Mouse (Mus musculus) ES-CJ7 (cell line): ENCODE results near the gene Ip6k3.

Experiments used
- DNase-seq: peaks from one replicate; pipeline ENCODE4 v3.0.0; 2011; ENCODE audit warnings: low read depth, low spot score

Gene Ip6k3

DNA sequence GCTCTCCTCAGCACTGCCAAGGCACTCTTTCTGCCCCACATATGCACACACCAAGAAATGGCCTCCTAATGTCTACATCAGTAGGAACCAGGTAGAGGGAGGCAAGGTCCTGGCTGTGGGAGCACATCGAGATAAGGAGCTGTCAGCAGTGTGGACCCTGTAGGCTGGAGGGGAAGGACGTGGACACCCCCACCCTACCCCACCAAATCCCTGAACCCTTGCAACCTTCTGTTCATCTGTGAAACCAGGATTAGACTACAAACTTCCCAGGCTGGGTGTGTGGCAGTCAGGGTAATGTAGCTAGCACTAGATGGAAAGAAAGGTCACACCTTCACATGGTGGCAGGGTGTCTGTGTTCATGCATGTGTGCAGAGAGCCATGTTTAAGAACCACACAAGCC lies 44.5 kb downstream of the Ip6k3 start:
- DNase-seq, result no peak

DNA sequence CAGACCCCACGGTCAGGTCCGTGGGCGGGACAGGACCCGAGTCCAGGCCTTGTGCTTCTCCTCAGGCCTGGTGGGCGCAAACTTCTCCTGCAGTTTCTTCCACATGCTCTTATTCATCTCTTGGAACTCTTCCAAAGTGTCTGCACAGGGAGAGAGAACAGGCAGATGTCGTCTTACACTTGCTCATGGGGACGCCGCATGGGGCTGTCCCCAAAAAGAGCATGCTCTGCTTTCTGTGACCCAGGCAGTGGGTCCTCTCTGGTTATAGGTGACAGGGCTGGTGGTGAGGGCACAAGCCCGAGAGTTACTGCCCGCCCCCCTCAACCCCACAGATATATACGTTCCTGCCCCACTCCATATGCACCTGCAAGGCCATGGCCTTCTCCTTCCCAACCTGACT lies 44.9 kb downstream of the Ip6k3 start:
- DNase-seq, result no peak

DNA sequence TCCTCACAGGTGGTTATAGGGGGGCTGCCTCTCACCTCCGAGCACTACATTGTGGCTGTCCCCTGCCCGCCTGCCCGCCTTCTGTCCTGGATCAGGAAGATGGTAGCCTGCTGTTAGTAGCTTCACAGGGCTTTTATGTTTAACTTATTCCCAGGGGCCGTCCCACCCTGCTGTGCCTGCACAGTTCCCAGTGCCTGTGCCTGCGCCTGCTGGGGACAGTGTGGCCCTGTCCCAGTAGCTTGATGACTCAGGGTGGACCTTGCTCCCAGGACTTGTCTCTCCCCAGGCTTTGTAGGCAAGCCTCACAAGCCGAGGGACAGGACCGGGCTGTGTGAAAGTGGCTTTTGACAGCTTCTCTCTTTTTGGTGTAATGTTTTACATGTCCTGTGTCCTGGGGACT lies 45.8 kb downstream of the Ip6k3 start:
- no peak for DNase-seq

DNA sequence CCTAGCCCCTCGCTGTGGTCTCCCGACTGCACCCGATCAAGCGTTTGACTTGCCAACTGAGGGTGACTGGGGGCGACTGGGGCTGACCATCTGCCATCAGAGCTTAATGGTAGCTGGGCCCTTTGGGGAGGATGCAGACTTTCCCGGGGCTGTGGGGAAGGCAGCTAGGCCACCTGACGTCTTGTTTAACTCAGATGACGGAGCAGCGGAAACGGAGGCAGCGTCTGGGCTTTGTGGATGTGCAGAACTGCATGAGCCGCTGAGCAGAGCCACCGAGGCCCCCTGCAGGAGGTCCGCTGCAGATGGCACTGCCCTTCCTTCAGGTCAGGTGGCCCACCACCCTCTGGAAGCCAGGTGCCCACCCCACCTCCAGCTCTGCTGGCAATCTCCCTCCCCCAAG lies 46.3 kb downstream of the Ip6k3 start:
- no peak for DNase-seq

DNA sequence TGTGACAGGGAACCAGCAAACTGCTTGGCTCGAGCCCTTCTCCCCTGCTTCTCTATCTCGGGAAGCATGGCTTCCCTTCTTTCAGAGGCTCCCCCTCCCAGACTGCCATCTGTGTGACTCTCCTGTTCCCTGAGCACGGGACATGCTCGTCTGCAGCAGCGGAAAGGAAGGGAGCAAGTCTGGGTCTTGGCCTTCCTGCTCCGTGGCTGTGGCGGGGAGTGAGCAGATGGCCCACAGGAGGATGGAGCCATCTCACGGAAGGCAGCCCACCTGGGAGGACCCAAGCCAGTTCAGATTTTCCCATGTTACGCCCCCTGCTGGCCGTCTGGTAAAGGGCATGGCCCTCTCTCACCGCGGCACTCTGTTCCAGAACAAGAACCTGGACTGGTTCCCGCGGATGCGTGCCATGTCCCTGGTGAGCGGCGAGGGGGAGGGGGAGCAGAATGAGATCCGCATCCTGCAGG lies 47.0 kb downstream of the Ip6k3 start:
- peak; percentile 82 for DNase-seq

DNA sequence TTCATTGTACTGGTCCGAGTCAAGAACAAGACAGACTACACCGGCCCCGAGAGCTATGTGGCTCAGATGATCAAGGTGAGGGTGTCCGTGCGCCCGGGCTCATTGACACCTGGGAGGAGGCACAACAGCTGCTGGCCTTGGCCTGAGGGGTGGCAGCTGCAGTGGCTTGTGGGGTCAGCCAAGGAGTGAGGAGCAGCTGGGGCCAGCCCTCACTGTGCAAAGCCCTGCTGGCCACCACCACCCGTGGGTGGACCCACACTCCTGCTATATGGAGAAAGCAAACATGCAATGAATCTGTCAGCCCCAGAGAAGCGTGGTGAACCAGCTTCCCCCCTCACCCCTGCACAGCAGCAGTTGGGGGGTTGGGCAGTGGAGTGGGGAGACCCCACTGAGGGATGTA lies 47.6 kb downstream of the Ip6k3 start:
- DNase-seq, result no peak

DNA sequence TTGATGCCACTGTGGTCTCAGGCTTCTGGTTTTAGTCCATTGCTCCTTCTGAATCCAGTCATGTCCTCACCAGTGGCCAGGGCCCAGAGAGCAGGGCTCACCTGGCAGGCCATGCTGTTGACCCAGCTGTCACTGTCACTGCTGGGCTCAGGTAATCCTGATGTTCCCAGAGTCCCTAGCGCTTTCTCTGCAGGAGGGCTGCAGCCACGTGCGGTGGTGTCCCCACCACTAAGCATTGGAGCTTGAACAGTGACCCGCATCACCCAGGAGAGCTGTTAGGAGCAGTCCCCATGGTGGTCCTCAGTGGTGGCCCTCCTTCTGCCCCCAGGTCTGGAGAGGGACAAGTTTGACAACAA lies 48.1 kb downstream of the Ip6k3 start:
- no peak for DNase-seq

DNA sequence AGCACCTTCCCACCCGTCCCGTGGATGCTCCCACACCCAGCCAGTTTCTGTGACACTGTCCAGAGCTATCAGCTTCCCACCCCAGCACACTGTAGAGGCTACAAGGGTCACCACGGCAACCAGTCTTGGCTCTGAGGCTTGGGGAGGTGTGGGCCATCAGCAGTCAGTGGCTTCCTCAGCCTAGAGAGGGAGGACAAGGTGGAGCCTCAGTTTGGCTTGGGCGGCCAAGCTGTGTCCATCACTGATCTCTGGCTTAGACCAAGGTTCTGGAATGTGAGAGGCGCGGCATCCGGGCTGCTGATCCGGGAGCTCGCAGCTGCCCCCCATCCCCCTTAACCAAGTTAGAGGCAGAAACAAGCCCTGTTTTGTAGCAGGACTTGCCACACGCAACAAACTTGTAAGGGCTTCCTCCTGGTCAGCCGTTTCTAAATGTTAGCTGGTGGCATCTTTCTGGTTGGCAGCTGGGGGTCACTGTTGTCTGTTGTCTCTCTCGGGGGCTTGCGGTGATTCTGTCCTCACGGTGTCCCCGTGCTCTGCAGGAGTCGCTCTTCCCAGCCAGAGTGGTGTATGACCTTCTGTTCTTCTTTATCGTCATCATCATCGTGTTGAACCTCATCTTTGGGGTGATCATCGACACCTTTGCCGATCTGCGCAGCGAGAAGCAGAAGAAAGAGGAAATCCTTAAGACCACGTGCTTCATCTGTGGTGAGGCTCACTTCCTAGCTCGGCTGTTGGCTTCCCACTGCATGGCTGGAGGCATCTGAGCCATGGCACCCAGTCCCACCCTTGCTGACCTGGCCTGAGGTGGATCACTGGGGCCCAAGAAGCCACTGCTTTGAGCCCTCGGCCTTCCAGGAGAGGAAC lies 48.7 kb downstream of the Ip6k3 start:
- DNase-seq, result no peak

DNA sequence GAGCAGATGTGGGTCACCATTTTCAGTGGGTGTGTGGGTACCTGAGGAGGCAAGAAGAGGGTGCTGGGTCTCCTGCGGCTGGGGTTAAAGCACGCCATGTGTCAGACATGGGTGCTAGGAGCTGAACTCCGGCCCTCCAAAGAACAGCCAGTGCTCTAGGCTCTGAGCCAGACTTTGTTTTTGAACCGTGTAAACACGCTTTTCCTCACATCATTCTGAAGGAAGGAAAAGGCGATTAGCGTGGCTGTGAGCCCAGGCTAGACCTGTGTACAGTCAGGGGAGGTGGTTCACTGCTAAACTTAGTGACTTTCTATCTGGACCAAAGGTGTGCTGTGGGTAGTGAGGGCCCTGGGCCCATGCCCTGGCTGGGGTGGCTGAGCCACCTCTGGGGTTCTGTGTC lies 57.5 kb downstream of the Ip6k3 start:
- DNase-seq, result no peak

DNA sequence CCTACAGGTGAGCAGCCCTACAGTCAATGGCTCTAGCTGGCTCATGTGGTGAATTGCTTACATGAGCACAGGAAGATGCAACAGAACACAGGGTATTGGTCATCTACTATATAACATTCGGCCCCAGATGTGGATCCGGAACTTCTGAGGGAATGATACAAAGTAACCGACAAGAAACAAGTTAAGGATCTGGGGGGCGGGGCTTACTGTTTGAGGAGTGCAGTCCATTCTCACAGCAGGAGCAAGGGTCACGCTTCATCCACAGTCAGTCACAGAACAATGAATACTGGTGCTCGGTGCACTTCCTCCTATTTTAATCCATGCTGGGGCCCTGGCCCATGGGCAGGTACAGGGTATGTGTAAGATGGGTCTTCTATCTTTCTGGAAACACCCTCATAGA lies 59.7 kb downstream of the Ip6k3 start:
- DNase-seq, result no peak

DNA sequence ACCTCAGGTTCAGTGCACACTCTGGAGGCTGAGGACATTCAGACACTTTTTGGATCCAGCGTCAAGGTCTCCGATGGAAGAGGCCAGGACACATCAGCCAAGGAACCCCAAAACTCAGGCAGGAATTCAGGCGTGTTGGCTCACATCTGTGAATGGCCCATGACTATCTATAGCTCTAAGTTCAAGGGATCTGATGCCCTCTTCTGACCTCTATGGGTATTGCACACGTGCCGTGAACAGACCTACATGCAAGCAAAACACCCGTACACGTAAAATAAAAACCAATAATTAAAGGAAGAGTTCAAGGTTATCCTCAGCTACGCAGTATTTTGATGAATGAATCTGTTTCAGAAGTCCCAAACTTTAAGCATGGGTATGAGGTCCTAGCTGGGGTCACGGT lies 60.9 kb downstream of the Ip6k3 start:
- peak; percentile 75 for DNase-seq

DNA sequence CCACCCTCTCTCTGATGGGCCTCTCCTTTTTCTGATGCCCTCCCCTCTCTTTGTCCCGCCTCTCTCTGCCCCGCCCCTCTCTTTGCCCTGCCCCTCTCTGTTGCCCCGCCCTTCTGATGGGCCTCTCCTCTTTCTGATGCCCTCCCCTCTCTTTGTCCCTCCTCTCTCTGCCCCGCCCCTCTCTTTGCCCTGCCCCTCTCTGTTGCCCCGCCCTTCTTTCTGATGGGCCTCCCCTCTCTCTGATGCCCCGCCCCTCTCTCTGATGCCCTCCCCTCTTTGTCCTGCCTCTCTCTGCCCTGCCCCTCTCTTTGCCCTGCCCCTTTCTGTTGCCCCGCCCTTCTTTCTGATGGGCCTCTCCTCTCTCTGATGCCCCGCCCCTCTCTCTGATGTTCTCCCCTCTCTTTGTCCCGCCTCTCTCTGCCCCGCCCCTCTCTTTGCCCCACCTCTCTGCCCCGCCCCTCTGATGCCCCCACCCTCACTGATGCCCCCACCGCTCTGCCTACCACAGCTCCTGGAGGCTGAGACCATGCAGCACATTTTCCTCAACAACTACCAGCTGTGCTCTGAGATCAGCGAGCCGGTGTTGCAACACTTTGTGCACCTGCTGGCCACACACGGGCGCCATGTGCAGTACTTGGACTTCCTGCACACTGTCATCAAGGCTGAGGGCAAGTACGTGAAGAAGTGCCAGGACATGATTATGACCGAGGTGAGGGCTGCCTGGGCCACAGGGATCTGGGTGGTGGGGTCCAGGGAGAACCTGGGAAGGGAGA lies 61.7 kb downstream of the Ip6k3 start:
- DNase-seq, result peak; percentile 84

DNA sequence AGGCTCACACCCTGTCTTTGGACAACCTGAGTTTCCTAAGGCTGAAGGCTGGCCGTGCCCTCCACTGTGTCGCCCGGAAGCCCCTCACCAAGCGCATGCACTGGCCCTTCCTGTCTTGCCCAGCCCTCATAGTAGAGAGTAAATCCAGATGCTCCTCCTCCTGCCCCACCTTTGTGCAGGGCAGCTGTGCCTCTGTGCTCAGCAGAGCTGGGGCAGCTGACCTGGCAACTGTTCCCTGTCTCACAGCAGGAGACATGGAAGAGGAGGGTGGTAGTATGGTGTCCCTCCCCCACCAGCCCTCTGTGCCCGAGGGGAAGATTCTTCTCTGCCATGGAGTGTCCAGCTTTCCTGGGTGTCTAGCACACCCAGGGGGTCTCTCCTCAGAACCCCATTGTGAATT lies 65.9 kb downstream of the Ip6k3 start:
- no peak for DNase-seq

DNA sequence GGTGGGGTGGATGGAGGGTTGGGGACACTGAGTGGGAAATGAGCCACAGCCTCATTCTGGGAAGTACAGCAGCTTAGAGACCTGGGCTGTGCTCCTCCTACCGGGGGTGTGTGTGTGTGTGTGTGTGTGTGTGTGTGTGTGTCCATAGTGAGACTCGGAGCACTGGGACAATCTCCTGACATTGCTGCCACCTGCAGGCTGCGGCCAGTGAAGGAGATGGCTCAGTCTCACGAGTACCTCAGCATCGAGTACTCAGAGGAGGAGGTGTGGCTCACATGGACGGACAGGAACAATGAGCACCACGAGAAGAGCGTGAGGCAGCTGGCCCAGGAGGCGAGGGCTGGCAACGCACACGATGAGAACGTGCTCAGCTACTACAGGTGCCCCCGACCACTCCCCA lies 71.9 kb downstream of the Ip6k3 start:
- peak; percentile 78 for DNase-seq
